Mouse (Mus musculus): Measurements from ENCODE around the gene Srsf6. TPM values are rescaled to one million over a fixed set of nuclear protein-coding genes. Genes with fewer than 3 reads are reported as not detected.

Srsf6 gene
- polyA plus RNA-seq, 1 experiment, result 194 TPM

DNA sequence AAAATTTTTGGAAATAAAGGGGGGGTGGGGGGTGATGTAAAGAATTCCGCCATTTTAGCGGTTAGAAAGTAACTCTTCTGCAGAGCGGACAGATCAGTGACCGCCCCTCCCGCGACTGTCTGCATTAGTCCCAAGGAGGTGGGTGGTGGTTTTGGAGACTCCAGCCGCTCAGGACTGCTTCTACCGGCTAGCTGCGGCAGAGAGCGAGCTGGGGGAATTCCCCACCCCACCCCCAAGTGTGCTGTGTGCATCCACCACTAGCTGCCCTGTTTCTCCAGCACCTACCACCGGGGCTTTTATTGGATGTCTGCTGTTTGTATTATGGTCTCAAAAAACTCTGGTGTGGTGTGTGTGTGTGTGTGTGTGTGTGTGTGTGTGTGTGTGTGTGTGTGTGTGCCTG, 12.6 kb downstream of the Srsf6 start:
- no peak overlapping the region for H3K4me3 ChIP-seq (ENCODE audit: control insufficient read depth, insufficient read depth, low read length)
- no peaks in the 10 kb centered on the region; the same call in 1 of the 2 replicates for H3K27me3 ChIP-seq (ENCODE audit: control insufficient read depth, insufficient read depth, low read length)
- WGBS, result 14% methylated on average over 11 of the region's 11 CpGs
- TF ChIP-seq CTCF (IDR thresholded peaks at IDR 0.05; ENCODE audit: borderline replicate concordance, control insufficient read depth, extremely low read depth, insufficient read depth, low read length, poor library complexity), result no peak
- no peak for TF ChIP-seq POLR2A (IDR thresholded peaks at IDR 0.05; ENCODE audit: control insufficient read depth, extremely low read depth, insufficient read depth, low read length, poor library complexity)
- H3K4me1 ChIP-seq (replicated peaks; ENCODE audit: control insufficient read depth, insufficient read depth, low read length), result no peaks in the 10 kb centered on the region
- H3K27ac ChIP-seq (ENCODE audit: control insufficient read depth, insufficient read depth, low read length), result no peak overlapping the region
- peaks cover 11% of the 10 kb centered on the region for H3K36me3 ChIP-seq (ENCODE audit: control insufficient read depth, insufficient read depth, low read length)
- no peak for DNase-seq

DNA sequence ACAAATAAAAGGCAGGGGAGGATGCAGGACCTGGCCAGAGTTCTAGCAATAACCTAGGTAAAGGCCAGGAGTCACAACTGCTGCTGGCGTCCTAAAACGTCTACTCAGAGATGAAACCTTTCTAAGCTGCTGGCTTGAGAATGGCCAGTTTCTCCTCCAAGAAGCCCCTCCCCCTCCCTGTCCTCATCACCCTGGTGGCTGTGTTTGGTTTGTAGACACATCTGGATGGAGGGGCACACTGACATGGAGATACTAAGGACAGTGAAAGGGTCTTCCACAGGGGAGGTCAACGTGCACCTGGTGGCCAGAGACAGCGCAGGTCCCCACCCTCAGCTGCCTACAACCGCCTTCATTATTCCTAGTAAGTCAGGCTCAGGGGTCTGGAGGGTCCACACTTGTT, 15.6 kb downstream of the Srsf6 start:
- Histone ChIP-seq H3K4me3 (ENCODE audit: control insufficient read depth, insufficient read depth, low read length) (no peak overlapping the region), H3K27ac (ENCODE audit: control insufficient read depth, insufficient read depth, low read length) (no peak overlapping the region), H3K27me3 (ENCODE audit: control insufficient read depth, insufficient read depth, low read length) (no peaks in the 10 kb centered on the region; the same call in 1 of the 2 replicates), H3K4me1 (replicated peaks; ENCODE audit: control insufficient read depth, insufficient read depth, low read length) (no peaks in the 10 kb centered on the region), H3K36me3 (ENCODE audit: control insufficient read depth, insufficient read depth, low read length) (no peaks in the 10 kb centered on the region)
- no peak for DNase-seq
- WGBS, result 95% methylated on average over 5 of the region's 5 CpGs
- TF ChIP-seq CTCF (IDR thresholded peaks at IDR 0.05; ENCODE audit: borderline replicate concordance, control insufficient read depth, extremely low read depth, insufficient read depth, low read length, poor library complexity) (no peak), POLR2A (IDR thresholded peaks at IDR 0.05; ENCODE audit: control insufficient read depth, extremely low read depth, insufficient read depth, low read length, poor library complexity) (no peak)

DNA sequence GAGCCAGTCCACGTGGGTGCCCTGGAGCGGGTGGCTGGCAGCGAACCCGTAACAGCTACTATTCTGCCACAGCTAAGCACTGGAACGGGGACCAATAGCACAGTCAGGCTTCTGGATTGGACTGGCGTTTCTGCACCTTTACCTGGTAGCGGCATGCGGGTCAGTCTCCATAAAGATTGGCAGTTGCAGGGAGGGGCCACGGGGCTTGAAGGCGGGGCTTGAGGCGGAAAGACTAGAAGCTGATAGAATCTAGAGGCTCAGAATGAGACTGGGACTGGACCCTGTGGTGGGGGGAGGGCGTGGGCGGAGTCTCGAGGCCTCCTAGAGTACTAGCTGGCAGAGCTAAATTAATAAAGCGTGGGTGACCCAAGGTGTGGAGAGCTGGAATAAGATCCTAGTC, 16.4 kb downstream of the Srsf6 start:
- no peak for DNase-seq
- Histone ChIP-seq H3K27me3 (ENCODE audit: control insufficient read depth, insufficient read depth, low read length) (no peaks in the 10 kb centered on the region; the same call in 1 of the 2 replicates), H3K36me3 (ENCODE audit: control insufficient read depth, insufficient read depth, low read length) (no peaks in the 10 kb centered on the region), H3K4me3 (ENCODE audit: control insufficient read depth, insufficient read depth, low read length) (no peak overlapping the region), H3K4me1 (replicated peaks; ENCODE audit: control insufficient read depth, insufficient read depth, low read length) (no peaks in the 10 kb centered on the region), H3K27ac (ENCODE audit: control insufficient read depth, insufficient read depth, low read length) (no peak overlapping the region)
- 76% methylated on average over 15 of the region's 15 CpGs for WGBS
- TF ChIP-seq CTCF (IDR thresholded peaks at IDR 0.05; ENCODE audit: borderline replicate concordance, control insufficient read depth, extremely low read depth, insufficient read depth, low read length, poor library complexity), result no peak
- no peak for TF ChIP-seq POLR2A (IDR thresholded peaks at IDR 0.05; ENCODE audit: control insufficient read depth, extremely low read depth, insufficient read depth, low read length, poor library complexity)

DNA sequence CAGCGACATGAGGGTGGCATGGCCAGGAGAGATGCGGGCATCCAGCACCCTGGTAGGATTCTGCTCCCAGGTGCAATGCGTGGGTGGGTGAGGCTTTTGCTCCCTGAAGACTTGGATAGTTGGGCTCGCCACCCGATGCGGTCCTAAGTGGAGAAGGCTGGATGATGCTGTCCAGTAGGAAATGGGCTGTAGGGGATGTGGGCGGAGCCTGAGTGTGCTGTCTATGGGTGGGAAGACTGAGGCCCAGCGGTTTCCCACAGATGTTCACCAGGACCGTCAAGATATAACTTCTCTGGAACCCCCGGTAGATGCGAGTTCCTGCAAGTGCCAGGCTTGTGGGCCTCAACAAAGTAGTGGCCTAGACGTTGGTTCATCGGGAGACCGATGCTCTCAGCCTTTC, 16.9 kb downstream of the Srsf6 start:
- Histone ChIP-seq H3K27ac (ENCODE audit: control insufficient read depth, insufficient read depth, low read length) (no peak overlapping the region), H3K36me3 (ENCODE audit: control insufficient read depth, insufficient read depth, low read length) (no peaks in the 10 kb centered on the region), H3K4me3 (ENCODE audit: control insufficient read depth, insufficient read depth, low read length) (no peak overlapping the region), H3K27me3 (ENCODE audit: control insufficient read depth, insufficient read depth, low read length) (no peaks in the 10 kb centered on the region; the same call in 1 of the 2 replicates), H3K4me1 (replicated peaks; ENCODE audit: control insufficient read depth, insufficient read depth, low read length) (no peaks in the 10 kb centered on the region)
- no peak for DNase-seq
- no peak for TF ChIP-seq CTCF (IDR thresholded peaks at IDR 0.05; ENCODE audit: borderline replicate concordance, control insufficient read depth, extremely low read depth, insufficient read depth, low read length, poor library complexity)
- 62% methylated on average over 14 of the region's 14 CpGs for WGBS

DNA sequence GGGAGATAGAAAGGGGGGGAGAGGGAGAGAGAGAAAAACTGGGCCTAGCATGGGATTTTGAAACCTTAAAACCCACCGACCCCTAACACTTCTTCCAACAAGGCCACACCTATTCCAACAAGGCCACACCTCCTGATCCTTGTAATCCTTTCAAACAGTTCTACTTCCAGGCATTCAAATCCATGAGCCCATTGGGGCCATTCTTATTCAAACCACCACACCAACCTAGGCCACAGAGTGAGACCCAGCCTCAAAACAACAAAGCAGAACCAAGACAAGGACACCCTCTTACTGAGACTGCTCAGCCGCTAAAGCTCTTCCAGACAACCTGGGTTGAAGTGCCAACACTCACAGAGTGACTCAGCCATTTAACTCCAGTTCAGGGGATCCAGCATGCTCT, 19.4 kb downstream of the Srsf6 start:
- DNase-seq, result no peak
- no peaks in the 10 kb centered on the region for H3K27me3 ChIP-seq (ENCODE audit: control insufficient read depth, insufficient read depth, low read length)
- no peak overlapping the region for H3K27ac ChIP-seq (ENCODE audit: control insufficient read depth, insufficient read depth, low read length)
- TF ChIP-seq CTCF (IDR thresholded peaks at IDR 0.05; ENCODE audit: borderline replicate concordance, control insufficient read depth, extremely low read depth, insufficient read depth, low read length, poor library complexity) (no peak), POLR2A (IDR thresholded peaks at IDR 0.05; ENCODE audit: control insufficient read depth, extremely low read depth, insufficient read depth, low read length, poor library complexity) (no peak)
- 91% methylated on average over 2 of the region's 2 CpGs for WGBS
- no peaks in the 10 kb centered on the region for H3K36me3 ChIP-seq (ENCODE audit: control insufficient read depth, insufficient read depth, low read length)
- H3K4me1 ChIP-seq (replicated peaks; ENCODE audit: control insufficient read depth, insufficient read depth, low read length), result no peaks in the 10 kb centered on the region
- H3K4me3 ChIP-seq (ENCODE audit: control insufficient read depth, insufficient read depth, low read length), result no peak overlapping the region

DNA sequence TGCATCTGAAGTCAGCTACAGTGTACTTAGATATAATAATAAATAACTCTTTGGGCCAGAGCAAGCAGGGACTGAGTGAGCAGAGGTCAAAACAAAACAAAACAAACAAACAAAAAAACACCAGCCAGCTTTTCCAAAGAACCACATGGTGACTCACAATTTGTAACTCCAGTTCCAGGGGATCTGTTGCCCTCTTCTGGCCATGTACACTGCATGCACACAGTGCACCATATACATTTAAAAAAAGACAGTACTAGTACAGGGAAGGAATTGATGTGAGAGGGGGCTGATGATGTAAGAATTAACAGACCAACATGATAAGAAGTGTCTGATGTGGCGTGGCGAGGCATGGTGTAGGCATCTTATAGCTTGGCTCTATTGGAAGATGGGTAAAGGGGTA, 25.5 kb downstream of the Srsf6 start:
- H3K27me3 ChIP-seq (ENCODE audit: control insufficient read depth, insufficient read depth, low read length), result no peaks in the 10 kb centered on the region
- TF ChIP-seq CTCF (IDR thresholded peaks at IDR 0.05; ENCODE audit: borderline replicate concordance, control insufficient read depth, extremely low read depth, insufficient read depth, low read length, poor library complexity) (no peak), POLR2A (IDR thresholded peaks at IDR 0.05; ENCODE audit: control insufficient read depth, extremely low read depth, insufficient read depth, low read length, poor library complexity) (no peak)
- 99% methylated on average over 2 of the region's 2 CpGs for WGBS
- H3K4me1 ChIP-seq (replicated peaks; ENCODE audit: control insufficient read depth, insufficient read depth, low read length), result no peaks in the 10 kb centered on the region
- no peaks in the 10 kb centered on the region for H3K36me3 ChIP-seq (ENCODE audit: control insufficient read depth, insufficient read depth, low read length)
- no peak for DNase-seq
- no peak overlapping the region for H3K4me3 ChIP-seq (ENCODE audit: control insufficient read depth, insufficient read depth, low read length)
- no peak overlapping the region for H3K27ac ChIP-seq (ENCODE audit: control insufficient read depth, insufficient read depth, low read length)

DNA sequence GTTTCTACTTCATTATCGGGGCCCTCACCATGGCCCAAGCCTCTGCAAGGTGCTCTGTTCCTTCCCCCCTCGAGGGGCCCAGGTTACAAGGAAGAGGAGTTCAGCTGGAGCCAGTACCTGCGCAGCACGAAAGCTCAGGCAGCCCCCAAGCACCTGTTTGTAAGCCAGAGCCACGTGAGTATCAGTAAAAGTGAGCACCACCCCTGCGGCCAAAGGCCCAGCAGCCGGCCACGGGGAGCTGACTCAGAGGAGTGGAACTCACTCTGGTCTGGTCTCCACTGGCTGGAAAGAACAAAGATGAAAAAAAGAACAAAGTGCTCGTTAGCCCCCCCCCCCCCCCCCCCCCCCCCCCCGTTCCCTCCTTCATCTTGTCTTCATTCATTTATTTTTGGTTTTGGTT, 30.0 kb downstream of the Srsf6 start:
- Histone ChIP-seq H3K4me3 (ENCODE audit: control insufficient read depth, insufficient read depth, low read length) (no peak overlapping the region), H3K4me1 (replicated peaks; ENCODE audit: control insufficient read depth, insufficient read depth, low read length) (no peaks in the 10 kb centered on the region), H3K27me3 (ENCODE audit: control insufficient read depth, insufficient read depth, low read length) (no peaks in the 10 kb centered on the region), H3K27ac (ENCODE audit: control insufficient read depth, insufficient read depth, low read length) (no peak overlapping the region), H3K36me3 (ENCODE audit: control insufficient read depth, insufficient read depth, low read length) (no peaks in the 10 kb centered on the region)
- no peak for DNase-seq
- TF ChIP-seq POLR2A (IDR thresholded peaks at IDR 0.05; ENCODE audit: control insufficient read depth, extremely low read depth, insufficient read depth, low read length, poor library complexity) (no peak), CTCF (IDR thresholded peaks at IDR 0.05; ENCODE audit: borderline replicate concordance, control insufficient read depth, extremely low read depth, insufficient read depth, low read length, poor library complexity) (no peak)
- 59% methylated on average over 9 of the region's 10 CpGs for WGBS
